Mouse (Mus musculus) heart, postnatal 25 days (tissue): Measurements from ENCODE around the gene Nle1. TPM values are rescaled to one million over a fixed set of nuclear protein-coding genes. Genes with fewer than 3 reads are reported as not detected.

Experiments
- total RNA-seq, 2 experiments: library from RNA; stranded (reverse); gene quantifications; 2 replicates each; pipeline ENCODE4 v1.2.3; 2021

Gene Nle1
- total RNA-seq, 2 experiments from 2014 or later: 12.1 to 14.5 TPM

Other genes starting within 250 kb of the Nle1 start
- under 1 TPM; 0.20 to 0.26 TPM for gene Cct6b, start 144.1 kb downstream of the Nle1 start, total RNA-seq
- gene Zfp830, start 144.1 kb downstream of the Nle1 start, total RNA-seq: 10 to 100 TPM; 13.9 to 15.4 TPM
- 10 to 100 TPM; 17.9 to 21.5 TPM for gene Lig3, start 127.3 kb downstream of the Nle1 start, total RNA-seq
- 1 to 10 TPM; 3.8 to 4.2 TPM for gene Rffl, start 37.2 kb downstream of the Nle1 start, total RNA-seq
- gene Rad51d, start 17.8 kb downstream of the Nle1 start, total RNA-seq: 1 to 10 TPM; 8.0 to 9.3 TPM
- gene Fndc8, start 16.3 kb downstream of the Nle1 start, total RNA-seq: not detected
- gene Unc45b, start 2.1 kb upstream of the Nle1 start, total RNA-seq: 100 to 1,000 TPM; 172 to 215 TPM
- gene Slfn5, start 42.9 kb upstream of the Nle1 start, total RNA-seq: 10 to 100 TPM; 60.8 to 70.3 TPM
- gene Slfn9, start 83.4 kb upstream of the Nle1 start, total RNA-seq: 1 to 10 TPM; 1.1 to 1.5 TPM
- under 1 TPM; 0.55 to 0.89 TPM for gene Slfn8, start 112.4 kb upstream of the Nle1 start, total RNA-seq
- 1 to 10 TPM; 3.2 to 3.8 TPM for gene Slfn2, start 156.7 kb upstream of the Nle1 start, total RNA-seq
- gene Slfn1, start 208.4 kb upstream of the Nle1 start, total RNA-seq: under 1 TPM; 0.13 to 0.28 TPM